Mouse (Mus musculus) CD4-positive, CD25-positive, alpha-beta regulatory T cell, adult 9 weeks (primary cell): ENCODE results near the gene Ube2l6. TPM values are rescaled to one million over a fixed set of nuclear protein-coding genes. Genes with fewer than 3 reads are reported as not detected.

Experiments used
- polyA plus RNA-seq: library from polyadenylated mRNA; unstranded; fragments of 100-300 nt; shearing (Covaris generic); gene quantifications from one replicate; pipeline ENCODE4 v1.2.1, GENCODE M21; 2017

Ube2l6 gene
- 53.5 TPM for polyA plus RNA-seq

GRCm38 (mm10) chr2:84798493-84798921 lies at the start of gene Ube2l6:
Gene Ube2l6 (plus strand): TSS chr2:84798828.

DNA sequence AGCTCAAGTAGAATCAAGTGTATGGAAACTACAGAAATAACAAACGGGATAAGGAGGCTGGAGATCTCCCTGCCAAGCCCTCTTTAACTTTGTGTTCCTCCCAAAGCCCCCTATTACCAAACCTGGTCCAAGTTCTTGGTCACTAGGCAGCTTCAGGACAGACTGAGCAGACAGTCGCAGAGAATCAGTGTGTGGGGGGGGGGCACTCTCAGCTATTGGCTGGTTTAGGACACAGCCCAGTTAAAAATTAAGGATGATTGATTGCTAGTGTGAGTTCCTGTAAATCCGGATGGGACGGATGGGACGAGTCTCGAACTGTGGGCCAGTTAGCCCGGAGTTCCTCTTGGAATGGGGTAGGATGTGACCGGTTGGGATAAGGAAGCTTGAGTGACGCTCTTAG lies 23.4 kb upstream of the Ube2l6 start, which contains the start of gene Serping1:
Serping1 (minus strand) TSS at position 204 of the 400 bp plus-strand sequence.

GRCm38 (mm10) chr2:84822552-84822951 lies 23.9 kb downstream of the Ube2l6 start, which contains the start of gene Smtnl1:
Gene Smtnl1 (minus strand): TSS chr2:84822652.

DNA sequence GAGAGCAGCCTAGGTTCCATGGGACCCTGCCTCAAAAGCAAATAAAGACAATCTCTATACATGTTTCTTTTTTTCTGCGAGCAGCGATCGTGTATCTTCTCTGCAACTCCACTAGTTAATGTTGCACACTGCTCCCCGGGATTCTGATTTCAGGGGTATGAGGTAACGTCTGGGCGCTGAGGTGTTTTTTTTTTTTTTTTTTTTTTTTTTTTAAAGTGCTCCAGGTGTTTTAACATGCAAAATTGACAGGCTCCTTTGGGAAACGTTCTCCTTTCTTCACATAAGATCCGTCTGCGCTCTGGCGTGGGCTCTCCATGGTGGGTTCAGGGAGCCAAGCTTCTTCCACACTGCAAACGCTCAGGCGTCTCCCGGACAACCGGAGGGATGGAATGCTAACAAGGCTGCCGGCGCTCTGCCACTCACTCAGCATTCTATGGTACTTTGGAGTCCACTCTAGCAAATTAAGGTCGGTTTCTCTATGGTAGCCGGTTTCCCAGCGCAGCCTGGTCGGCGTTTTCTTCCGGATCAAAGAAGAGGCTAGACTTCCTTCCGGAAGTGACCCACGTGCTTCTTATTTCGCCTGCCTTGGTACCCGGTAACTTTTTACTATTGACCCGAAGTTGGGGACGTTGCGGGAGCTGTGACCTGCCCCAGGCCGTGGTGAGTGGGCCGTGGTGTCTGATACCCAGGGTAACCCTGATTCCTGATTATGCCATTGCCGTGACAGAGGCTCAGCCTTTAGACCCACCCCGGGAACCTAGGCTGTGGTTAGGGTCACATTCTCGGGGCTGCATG lies 28.1 kb downstream of the Ube2l6 start, which contains the start of gene Timm10:
Timm10 (plus strand) TSS at position 510 of the 795 bp plus-strand sequence.

GRCm38 (mm10) chr2:84838593-84838949 lies 39.9 kb downstream of the Ube2l6 start, which contains the start of gene Slc43a1:
Gene Slc43a1 (plus strand): TSS chr2:84838850.

Other genes with a start within 250 kb of the Ube2l6 start
- gene Ctnnd1, start 148.1 kb upstream of the Ube2l6 start, polyA plus RNA-seq = 2.3 TPM
- 0.30 TPM for gene Btbd18, start 139.7 kb upstream of the Ube2l6 start, polyA plus RNA-seq
- gene Selenoh, start 128.1 kb upstream of the Ube2l6 start, polyA plus RNA-seq = 102 TPM
- gene Gm28635, start 120.8 kb upstream of the Ube2l6 start, polyA plus RNA-seq = not detected
- 42.9 TPM for gene Med19, start 120.4 kb upstream of the Ube2l6 start, polyA plus RNA-seq
- 115 TPM for gene Tmx2, start 119.7 kb upstream of the Ube2l6 start, polyA plus RNA-seq
- 23.3 TPM for gene Zdhhc5, start 83.6 kb upstream of the Ube2l6 start, polyA plus RNA-seq
- gene Clp1, start 71.5 kb upstream of the Ube2l6 start, polyA plus RNA-seq = 69.3 TPM
- 1.2 TPM for gene Ypel4, start 64.8 kb upstream of the Ube2l6 start, polyA plus RNA-seq
- gene Gm19426, start 55.2 kb upstream of the Ube2l6 start, polyA plus RNA-seq = not detected
- not detected for gene Serping1, start 23.4 kb upstream of the Ube2l6 start, polyA plus RNA-seq
- not detected for gene Smtnl1, start 23.8 kb downstream of the Ube2l6 start, polyA plus RNA-seq
- gene Timm10, start 28.2 kb downstream of the Ube2l6 start, polyA plus RNA-seq = 37.3 TPM
- gene Slc43a1, start 40.0 kb downstream of the Ube2l6 start, polyA plus RNA-seq = 8.3 TPM
- gene Rtn4rl2, start 87.9 kb downstream of the Ube2l6 start, polyA plus RNA-seq = not detected
- gene Slc43a3, start 137.8 kb downstream of the Ube2l6 start, polyA plus RNA-seq = 9.2 TPM
- not detected for gene Prg2, start 181.6 kb downstream of the Ube2l6 start, polyA plus RNA-seq
- gene Prg3, start 189.4 kb downstream of the Ube2l6 start, polyA plus RNA-seq = 0.61 TPM
- 246 TPM for gene Ssrp1, start 238.4 kb downstream of the Ube2l6 start, polyA plus RNA-seq
- 0.15 TPM for gene P2rx3, start 238.6 kb downstream of the Ube2l6 start, polyA plus RNA-seq
- 18.0 TPM for gene Tnks1bp1, start 249.2 kb downstream of the Ube2l6 start, polyA plus RNA-seq